Mouse (Mus musculus) megakaryocyte, adult 5-6 weeks (primary cell): ENCODE results near the gene Asna1. TPM values are rescaled to one million over a fixed set of nuclear protein-coding genes. Genes with fewer than 3 reads are reported as not detected.

Experiments used
- ATAC-seq: 2 replicates; pipeline ENCODE4 v1.8.0; 2016; ENCODE audit warnings: mild to moderate bottlenecking, inconsistent platforms; ENCODE audit not compliant: poor library complexity, severe bottlenecking
- total RNA-seq, 2 experiments: library from RNA; stranded (forward) in 1 of 2; stranded (reverse) in 1 of 2; fragments of 153-499, 151-499 nt in 1 of 2; fragments of 221-1000, 200-1000 nt in 1 of 2; gene quantifications; 2 replicates each; pipeline versions ENCODE4 v1.2.3 to v1.2.4; 2015 to 2017

Gene Asna1
- total RNA-seq, 2 experiments from 2014 or later: 64.0 to 65.5 TPM

DNA sequence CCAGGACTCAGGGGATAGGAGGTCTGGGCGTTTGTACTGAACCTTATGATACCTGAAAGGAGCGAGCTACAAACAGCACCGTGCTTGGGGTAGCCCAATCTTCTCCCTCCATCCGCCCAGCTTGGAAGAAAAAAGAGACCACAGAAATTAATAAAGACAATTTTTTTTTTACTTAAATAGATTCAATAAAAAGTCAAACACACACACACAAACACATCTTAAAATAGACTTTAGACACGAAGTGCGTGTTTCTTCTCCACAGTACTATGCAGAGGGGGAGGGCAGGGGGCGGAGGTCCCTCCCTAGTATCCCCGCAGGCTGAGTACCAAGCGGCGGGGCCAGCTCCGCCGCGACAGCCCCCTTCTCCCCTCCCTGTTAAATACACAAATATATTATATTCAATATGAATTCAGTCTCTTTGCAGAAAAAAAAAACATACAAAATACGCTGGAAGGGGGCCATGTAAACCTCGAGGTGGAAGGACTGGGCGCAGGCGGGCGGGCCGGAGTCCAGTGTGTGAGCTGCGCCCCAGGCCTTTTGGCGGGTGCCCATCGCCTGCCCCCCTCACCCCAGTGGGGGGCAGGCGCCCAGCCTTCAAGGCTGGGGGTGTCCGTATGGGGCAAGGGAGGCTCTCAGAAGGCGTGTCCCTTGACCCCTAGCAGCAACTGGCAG lies 48.2 kb downstream of the Asna1 start:
- ATAC-seq: no peak

DNA sequence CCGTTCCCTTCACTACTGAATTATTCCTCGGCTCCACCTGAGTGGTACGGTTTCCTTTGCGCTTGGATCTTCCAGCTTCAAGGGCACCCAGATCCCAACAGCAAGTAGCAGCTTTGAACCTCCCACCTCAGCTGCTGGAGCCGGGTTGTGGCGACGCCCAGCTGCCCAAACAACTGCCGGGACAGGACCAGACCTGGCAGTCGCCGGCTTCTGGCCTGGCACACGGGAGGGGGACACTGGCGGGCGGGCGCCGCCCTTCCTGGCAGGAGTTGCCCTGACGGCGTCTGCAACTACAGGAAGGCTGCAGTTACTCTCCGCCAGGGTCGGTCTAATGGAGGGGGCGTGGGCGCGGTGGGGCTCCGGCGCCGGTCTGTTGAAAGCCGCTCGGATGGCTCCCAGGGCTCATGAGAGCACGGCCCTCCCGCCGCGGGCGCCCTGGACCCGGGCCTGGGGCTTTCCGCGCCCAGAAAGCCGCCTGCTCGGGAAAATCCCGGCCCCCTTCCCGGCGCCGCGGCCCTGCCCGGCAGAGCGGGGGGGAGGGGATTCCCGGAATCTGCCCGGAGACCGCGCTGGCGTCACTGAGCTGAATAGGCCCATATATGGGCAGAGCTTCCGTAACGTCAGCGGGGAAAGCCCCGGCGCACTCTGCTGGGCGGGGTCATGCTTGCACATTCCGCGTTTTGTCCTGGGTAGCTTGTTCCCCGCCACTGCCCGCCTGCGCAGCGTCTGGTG lies 48.9 kb downstream of the Asna1 start:
- peak; percentile 15 for ATAC-seq

DNA sequence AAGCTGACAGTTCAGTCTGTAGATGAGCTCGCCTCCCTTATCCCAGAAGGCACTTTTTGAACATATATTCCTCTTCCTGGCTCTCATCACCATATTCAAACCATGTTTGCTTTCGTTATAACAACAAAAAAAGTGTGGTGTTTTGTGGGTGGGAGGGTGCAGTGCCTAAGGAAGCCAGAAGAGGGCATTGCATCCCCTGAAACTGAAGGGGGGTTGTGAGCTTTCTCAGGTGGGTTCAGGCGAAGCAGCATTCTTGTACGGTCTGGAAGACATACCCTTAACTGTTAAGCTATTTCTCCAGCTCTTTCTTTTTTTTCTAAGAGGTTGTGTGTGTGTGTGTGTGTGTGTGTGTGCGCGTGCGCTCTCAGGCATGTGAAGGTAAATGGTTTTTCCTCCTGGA lies 49.6 kb downstream of the Asna1 start:
- ATAC-seq: no peak

DNA sequence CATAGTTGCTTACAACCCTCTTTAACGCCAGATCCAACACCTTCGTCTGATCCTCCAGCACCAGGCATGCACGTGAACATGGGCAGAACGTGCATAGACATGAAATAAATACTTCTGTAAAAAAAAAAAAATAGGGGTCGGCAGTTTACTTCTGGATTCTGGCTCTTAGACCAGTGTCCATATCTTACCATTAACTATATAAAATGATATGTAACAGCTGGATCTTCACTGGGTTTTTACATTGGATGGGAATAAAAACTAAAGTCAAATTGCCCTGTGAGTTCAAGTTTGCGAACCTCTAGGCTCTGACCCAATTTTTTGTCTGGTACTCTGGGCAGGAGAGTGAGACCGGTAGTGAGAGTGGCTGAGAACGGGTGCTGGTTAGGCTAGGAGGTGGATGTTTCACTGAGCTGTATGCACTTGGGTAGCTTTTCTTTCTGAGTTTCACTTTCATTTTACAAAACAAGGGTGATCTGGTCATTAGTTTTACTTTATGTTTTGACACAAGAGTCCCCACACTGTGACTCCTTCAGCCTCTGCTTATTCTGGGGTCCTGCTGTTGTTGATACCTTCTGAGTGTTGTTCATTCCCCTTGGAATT lies 50.4 kb downstream of the Asna1 start:
- no peak for ATAC-seq

DNA sequence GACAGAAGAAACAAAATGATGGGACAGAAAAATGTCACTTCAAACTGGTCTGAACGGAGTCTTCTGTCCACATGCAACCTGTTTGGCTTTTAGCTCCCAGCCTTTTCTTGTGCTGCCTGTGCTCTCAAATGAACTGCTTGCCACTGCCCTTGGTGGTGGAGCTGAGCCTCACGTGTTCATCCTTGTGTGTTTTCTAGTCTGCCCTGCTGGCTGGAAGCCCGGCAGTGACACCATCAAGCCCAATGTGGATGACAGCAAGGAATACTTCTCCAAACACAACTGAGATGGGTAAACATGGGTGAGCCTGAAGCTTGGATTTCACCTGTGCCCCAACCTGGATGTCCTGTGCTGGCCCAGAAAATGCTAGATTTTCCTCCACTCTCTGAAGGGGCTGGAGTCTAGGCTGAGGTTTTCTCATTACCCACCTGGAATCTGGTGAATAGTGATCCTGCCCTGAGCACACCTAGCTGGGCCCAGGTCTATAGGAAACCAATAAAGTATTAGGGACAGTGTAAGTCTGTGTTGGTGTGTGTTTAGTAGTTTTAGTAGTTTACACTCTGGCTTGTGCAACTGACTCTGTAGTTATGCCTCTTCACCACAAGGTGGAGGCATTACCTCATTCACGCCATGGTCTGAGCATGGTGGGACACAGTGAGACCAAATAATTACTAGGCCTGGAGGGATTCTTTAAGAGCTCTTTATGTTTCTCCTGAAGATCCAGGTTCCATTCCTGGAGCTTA lies 51.1 kb downstream of the Asna1 start:
- ATAC-seq: no peak

DNA sequence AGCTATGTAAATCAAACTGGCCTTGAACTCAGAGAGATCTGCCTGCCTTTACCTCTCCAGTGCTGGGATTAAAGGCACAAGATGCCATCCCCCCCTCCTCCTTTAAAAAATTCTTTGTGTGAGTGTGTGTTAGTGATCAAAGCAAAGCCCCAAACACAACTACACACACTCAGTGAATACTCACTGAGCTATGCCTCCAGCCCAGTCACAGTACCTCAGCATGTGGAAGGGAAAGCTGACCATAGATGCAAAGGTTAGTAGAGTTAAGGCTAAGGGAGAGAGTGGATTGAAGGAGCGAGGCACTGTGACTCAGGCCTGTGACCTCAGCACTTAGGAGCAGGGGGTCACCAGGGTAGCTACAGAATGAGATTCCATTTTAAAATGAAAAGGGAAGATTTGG lies 52.0 kb downstream of the Asna1 start:
- ATAC-seq: no peak

DNA sequence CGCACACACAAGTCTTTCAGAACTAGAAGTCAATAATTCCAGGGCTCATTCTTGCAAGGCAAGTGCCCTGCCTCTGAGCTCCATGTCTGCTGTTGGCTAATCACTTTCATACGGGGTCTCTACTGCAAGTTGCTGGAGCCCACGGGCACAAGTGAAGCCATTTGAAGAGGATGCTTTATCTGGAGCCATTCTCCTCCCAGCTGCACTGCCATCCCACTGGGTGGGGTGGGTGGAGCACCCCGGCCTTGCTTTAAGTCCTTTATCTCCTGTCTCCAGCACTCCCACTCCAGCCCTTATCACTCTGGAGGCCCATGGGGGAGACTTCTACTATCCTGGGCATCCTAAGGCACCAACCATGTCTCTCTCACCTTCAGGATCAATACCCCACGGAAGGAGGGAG lies 54.2 kb downstream of the Asna1 start:
- ATAC-seq: no peak

DNA sequence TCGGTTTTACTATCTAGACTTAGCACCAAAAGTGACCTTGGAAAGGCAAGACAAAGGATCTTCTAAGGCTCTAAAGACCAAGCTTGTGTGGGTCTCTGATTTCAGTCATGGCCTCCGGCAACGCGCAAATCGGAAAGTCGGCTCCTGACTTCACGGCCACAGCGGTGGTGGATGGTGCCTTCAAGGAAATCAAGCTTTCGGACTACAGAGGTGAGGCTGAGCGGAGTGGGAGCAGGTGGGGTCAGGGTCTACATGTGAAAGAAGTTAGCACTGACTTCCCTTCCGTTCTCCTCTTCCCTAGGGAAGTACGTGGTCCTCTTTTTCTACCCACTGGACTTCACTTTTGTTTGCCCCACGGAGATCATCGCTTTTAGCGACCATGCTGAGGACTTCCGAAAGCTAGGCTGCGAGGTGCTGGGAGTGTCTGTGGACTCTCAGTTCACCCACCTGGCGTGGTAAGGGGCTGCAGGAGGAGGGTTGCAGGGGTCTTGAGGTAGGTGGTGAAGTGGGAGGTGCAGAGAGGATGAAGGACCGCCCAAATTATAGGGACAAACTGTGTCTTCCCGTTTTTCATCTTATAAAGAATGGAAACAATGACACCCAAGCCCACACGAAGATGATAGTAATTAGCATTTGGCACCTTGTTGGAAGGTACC lies 54.8 kb downstream of the Asna1 start:
- no peak for ATAC-seq

DNA sequence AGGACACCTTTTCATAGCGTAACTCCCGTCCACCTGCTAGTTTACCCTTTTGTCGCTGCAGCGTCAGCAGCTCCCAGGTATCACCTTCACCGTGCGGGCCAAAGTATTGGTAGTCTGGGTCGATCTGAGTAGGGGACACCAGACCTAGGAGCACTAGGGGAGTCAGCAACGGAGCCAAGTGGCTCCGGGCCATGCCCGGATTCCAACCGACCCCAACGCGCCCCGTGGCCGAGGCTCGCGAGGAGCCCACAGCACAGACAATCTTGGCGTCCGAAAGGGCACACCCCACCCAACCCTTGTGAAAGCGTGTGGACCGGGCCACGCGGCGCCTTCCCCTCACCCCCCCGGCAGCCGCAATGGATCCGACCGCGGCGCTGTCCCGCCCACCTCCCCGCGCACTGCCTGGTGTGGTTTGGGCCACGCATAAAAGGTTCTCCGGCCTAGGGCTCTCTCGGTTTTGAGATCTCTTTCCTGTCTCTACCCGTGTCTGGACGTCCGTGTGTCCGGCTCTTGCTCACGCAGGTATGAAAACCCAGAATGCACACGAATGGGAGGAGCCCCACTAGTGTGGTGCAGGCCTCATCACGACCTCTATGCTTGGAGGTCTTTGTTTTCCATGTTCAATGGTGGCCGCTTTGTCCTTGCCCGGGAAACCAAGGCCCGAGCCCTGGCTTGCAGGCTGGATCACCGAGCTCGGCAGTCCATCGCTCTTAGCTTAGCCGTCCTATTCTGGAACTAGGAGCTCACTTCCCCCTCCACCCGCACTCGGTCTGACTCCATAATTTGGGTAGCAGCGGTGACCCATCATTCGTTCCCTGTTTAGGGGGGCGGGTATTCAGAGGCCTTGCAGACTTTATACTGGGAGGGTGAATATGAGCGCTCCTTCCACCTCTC lies 55.6 kb downstream of the Asna1 start, which contains the start of the genes Gm49661, Prdx2 and Rnaseh2a:
Gene Gm49661 (minus strand): TSS at position 193 of the 894 bp plus-strand sequence.
Gene Prdx2 (plus strand): TSS at position 347 of the 894 bp plus-strand sequence.
Gene Rnaseh2a (minus strand): TSS at position 527 of the 894 bp plus-strand sequence.
- ATAC-seq: peak; percentile 56

DNA sequence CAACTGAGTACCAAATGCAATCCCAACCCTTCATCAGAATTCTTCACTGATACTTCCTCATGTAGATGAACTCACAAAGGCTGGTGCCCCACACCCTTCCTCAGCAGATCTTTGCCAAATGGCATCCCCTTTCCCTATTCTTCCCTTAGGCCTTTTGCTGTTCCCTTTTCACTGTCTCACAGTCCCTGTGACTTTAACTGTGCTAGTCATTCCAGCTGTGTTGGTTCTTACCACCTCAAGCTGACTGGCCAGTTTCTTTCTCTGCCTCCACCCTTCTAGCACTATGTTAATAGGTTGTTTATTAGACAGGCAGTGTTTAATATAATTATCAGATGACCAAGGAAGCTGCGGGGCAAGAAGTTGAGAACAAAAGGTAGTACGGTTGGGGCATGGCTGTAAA lies 56.4 kb downstream of the Asna1 start:
- ATAC-seq: no peak

Other genes with a start within 250 kb of the Asna1 start
- gene Nfix, start 224.9 kb downstream of the Asna1 start, total RNA-seq (2015): 23.8 and 26.9 TPM in 2 replicates
- gene Nfix, start 224.9 kb downstream of the Asna1 start, total RNA-seq (2017): 7.7 and 17.0 TPM in 2 replicates
- gene Dand5, start 202.5 kb downstream of the Asna1 start, total RNA-seq (2015): 1.4 and 2.6 TPM in 2 replicates
- gene Dand5, start 202.5 kb downstream of the Asna1 start, total RNA-seq (2017): 0.28 and 4.4 TPM in 2 replicates
- 6.3 and 6.6 TPM in 2 replicates for gene Gadd45gip1, start 193.8 kb downstream of the Asna1 start, total RNA-seq (2015)
- 13.9 and 20.5 TPM in 2 replicates for gene Gadd45gip1, start 193.8 kb downstream of the Asna1 start, total RNA-seq (2017)
- 35.6 and 36.9 TPM in 2 replicates for gene Rad23a, start 184.6 kb downstream of the Asna1 start, total RNA-seq (2015)
- 27.6 and 29.5 TPM in 2 replicates for gene Rad23a, start 184.6 kb downstream of the Asna1 start, total RNA-seq (2017)
- gene Calr, start 178.3 kb downstream of the Asna1 start, total RNA-seq (2015): 163 and 187 TPM in 2 replicates
- 821 and 830 TPM in 2 replicates for gene Calr, start 178.3 kb downstream of the Asna1 start, total RNA-seq (2017)
- 11.6 and 17.3 TPM in 2 replicates for gene Farsa, start 168.3 kb downstream of the Asna1 start, total RNA-seq (2015)
- gene Farsa, start 168.3 kb downstream of the Asna1 start, total RNA-seq (2017): 49.7 and 53.4 TPM in 2 replicates
- 67.7 and 97.1 TPM in 2 replicates for gene Syce2, start 153.2 kb downstream of the Asna1 start, total RNA-seq (2015)
- 46.2 and 47.5 TPM in 2 replicates for gene Syce2, start 153.2 kb downstream of the Asna1 start, total RNA-seq (2017)
- gene Gcdh, start 131.4 kb downstream of the Asna1 start, total RNA-seq (2015): 7.4 and 8.8 TPM in 2 replicates
- gene Gcdh, start 131.4 kb downstream of the Asna1 start, total RNA-seq (2017): 9.7 and 11.9 TPM in 2 replicates
- gene Klf1, start 123.4 kb downstream of the Asna1 start, total RNA-seq (2015): 2.0 and 5.2 TPM in 2 replicates
- gene Klf1, start 123.4 kb downstream of the Asna1 start, total RNA-seq (2017): 1.8 and 8.7 TPM in 2 replicates
- 15.2 and 30.1 TPM in 2 replicates for gene Dnase2a, start 116.7 kb downstream of the Asna1 start, total RNA-seq (2015)
- 27.4 and 39.0 TPM in 2 replicates for gene Dnase2a, start 116.7 kb downstream of the Asna1 start, total RNA-seq (2017)
- gene Mast1, start 87.9 kb downstream of the Asna1 start, total RNA-seq (2015): 0.02 TPM in 1 of 2 replicates, not detected in the other
- gene Mast1, start 87.9 kb downstream of the Asna1 start, total RNA-seq (2017): 0.07 and 0.08 TPM in 2 replicates
- gene Rtbdn, start 78.3 kb downstream of the Asna1 start, total RNA-seq (2015): not detected in 2 replicates
- not detected in 2 replicates for gene Rtbdn, start 78.3 kb downstream of the Asna1 start, total RNA-seq (2017)
- gene Gm49661, start 55.8 kb downstream of the Asna1 start, total RNA-seq (2015): 3.2 TPM in 1 of 2 replicates, not detected in the other
- gene Gm49661, start 55.8 kb downstream of the Asna1 start, total RNA-seq (2017): not detected in 2 replicates
- 180 and 184 TPM in 2 replicates for gene Prdx2, start 55.7 kb downstream of the Asna1 start, total RNA-seq (2015)
- gene Prdx2, start 55.7 kb downstream of the Asna1 start, total RNA-seq (2017): 230 and 256 TPM in 2 replicates
- gene Rnaseh2a, start 55.5 kb downstream of the Asna1 start, total RNA-seq (2015): 56.8 and 75.8 TPM in 2 replicates
- gene Rnaseh2a, start 55.5 kb downstream of the Asna1 start, total RNA-seq (2017): 41.1 and 49.0 TPM in 2 replicates
- gene Junb, start 46.6 kb downstream of the Asna1 start, total RNA-seq (2015): 45.5 and 60.4 TPM in 2 replicates
- 110 and 125 TPM in 2 replicates for gene Junb, start 46.6 kb downstream of the Asna1 start, total RNA-seq (2017)
- 0.82 and 1.1 TPM in 2 replicates for gene Hook2, start 34.7 kb downstream of the Asna1 start, total RNA-seq (2015)
- gene Hook2, start 34.7 kb downstream of the Asna1 start, total RNA-seq (2017): 3.1 and 6.6 TPM in 2 replicates
- gene Best2, start 10.8 kb downstream of the Asna1 start, total RNA-seq (2015): 0.07 TPM in 1 of 2 replicates, not detected in the other
- not detected in 2 replicates for gene Best2, start 10.8 kb downstream of the Asna1 start, total RNA-seq (2017)
- 138 and 141 TPM in 2 replicates for gene Trir, start 1.5 kb upstream of the Asna1 start, total RNA-seq (2015)
- 411 and 422 TPM in 2 replicates for gene Trir, start 1.5 kb upstream of the Asna1 start, total RNA-seq (2017)
- 13.2 and 18.8 TPM in 2 replicates for gene Tnpo2, start 11.6 kb upstream of the Asna1 start, total RNA-seq (2015)
- gene Tnpo2, start 11.6 kb upstream of the Asna1 start, total RNA-seq (2017): 13.1 and 17.7 TPM in 2 replicates
- 2.1 and 4.1 TPM in 2 replicates for gene Fbxw9, start 34.8 kb upstream of the Asna1 start, total RNA-seq (2015)
- 3.0 and 3.2 TPM in 2 replicates for gene Fbxw9, start 34.8 kb upstream of the Asna1 start, total RNA-seq (2017)
- gene Gm5741, start 42.7 kb upstream of the Asna1 start, total RNA-seq (2015): not detected in 2 replicates
- gene Gm5741, start 42.7 kb upstream of the Asna1 start, total RNA-seq (2017): not detected in 2 replicates
- gene Dhps, start 46.5 kb upstream of the Asna1 start, total RNA-seq (2015): 50.9 and 55.1 TPM in 2 replicates
- 26.9 and 30.2 TPM in 2 replicates for gene Dhps, start 46.5 kb upstream of the Asna1 start, total RNA-seq (2017)
- 116 and 119 TPM in 2 replicates for gene Wdr83os, start 55.5 kb upstream of the Asna1 start, total RNA-seq (2015)
- 27.8 and 39.4 TPM in 2 replicates for gene Wdr83os, start 55.5 kb upstream of the Asna1 start, total RNA-seq (2017)
- 17.0 and 20.5 TPM in 2 replicates for gene Wdr83, start 56.0 kb upstream of the Asna1 start, total RNA-seq (2015)
- 9.9 and 12.5 TPM in 2 replicates for gene Wdr83, start 56.0 kb upstream of the Asna1 start, total RNA-seq (2017)
- 204 TPM in 2 replicates for gene Man2b1, start 58.0 kb upstream of the Asna1 start, total RNA-seq (2015)
- 159 and 161 TPM in 2 replicates for gene Man2b1, start 58.0 kb upstream of the Asna1 start, total RNA-seq (2017)
- not detected in 2 replicates for gene Zfp791, start 97.8 kb upstream of the Asna1 start, total RNA-seq (2015)
- gene Zfp791, start 97.8 kb upstream of the Asna1 start, total RNA-seq (2017): not detected in 2 replicates
- not detected in 2 replicates for gene Cks1brt, start 126.6 kb upstream of the Asna1 start, total RNA-seq (2015)
- gene Cks1brt, start 126.6 kb upstream of the Asna1 start, total RNA-seq (2017): not detected in 2 replicates
- not detected in 2 replicates for gene Olfr371, start 200.7 kb upstream of the Asna1 start, total RNA-seq (2015)
- not detected in 2 replicates for gene Olfr371, start 200.7 kb upstream of the Asna1 start, total RNA-seq (2017)